Mouse (Mus musculus) ES-E14 (cell line): ENCODE measurements around the gene Soat2. TPM values are rescaled to one million over a fixed set of nuclear protein-coding genes. Genes with fewer than 3 reads are reported as not detected.

Source experiments
- DNase-seq: peaks from one replicate; pipeline ENCODE4 v3.0.0-alpha.2; 2013; ENCODE audit warnings: low read depth, low spot score
- H3K27ac ChIP-seq: 2 replicates; pipeline ENCODE4 v1.5.1; 2012; ENCODE audit warnings: low read depth, mild to moderate bottlenecking, low read length, moderate library complexity, mixed read lengths; ENCODE audit not compliant: poor library complexity, insufficient read depth, severe bottlenecking
- H3K36me3 ChIP-seq: 2 replicates; pipeline ENCODE4 v1.6.1; 2012; ENCODE audit warnings: mild to moderate bottlenecking, low read length, moderate library complexity, mixed read lengths; ENCODE audit not compliant: control insufficient read depth, poor library complexity, insufficient read depth, severe bottlenecking
- H3K4me1 ChIP-seq, 2 experiments: fragments of 150-350 bp in 1 of 2; sonication (generic) in 1 of 2; 2 replicates each; pipeline ENCODE4 v1.6.1; 2012; ENCODE audit warnings: low read length in 2 of 2, mild to moderate bottlenecking in 1 of 2, mixed read lengths in 1 of 2; ENCODE audit not compliant: control insufficient read depth in 2 of 2, insufficient read depth in 2 of 2, poor library complexity in 1 of 2
- H3K4me3 ChIP-seq, 2 experiments: fragments of 150-350 bp in 1 of 2; sonication (generic) in 1 of 2; 2 replicates each; pipeline ENCODE4 v1.5.1; 2012; ENCODE audit warnings: low read length in 2 of 2, low read depth in 1 of 2, mild to moderate bottlenecking in 1 of 2, mixed read lengths in 1 of 2; ENCODE audit not compliant: insufficient read depth in 1 of 2, poor library complexity in 1 of 2, severe bottlenecking in 1 of 2
- H3K9ac ChIP-seq: 2 replicates; pipeline ENCODE4 v1.6.1; 2012; ENCODE audit warnings: low read depth, mild to moderate bottlenecking, low read length, mixed read lengths; ENCODE audit not compliant: poor library complexity, insufficient read depth, severe bottlenecking
- H3K9me3 ChIP-seq: fragments of 150-350 bp; sonication (generic); 2 replicates; pipeline ENCODE4 v1.6.1; 2012; ENCODE audit warnings: low read depth, mild to moderate bottlenecking, low read length; ENCODE audit not compliant: control insufficient read depth, insufficient read depth
- CHD2 ChIP-seq: IDR thresholded peaks from 2 replicates; pipeline ENCODE4 v1.6.1; 2014; ENCODE audit warnings: mild to moderate bottlenecking, low read depth, low read length, inconsistent platforms
- HCFC1 ChIP-seq: IDR thresholded peaks from 2 replicates; pipeline ENCODE4 v1.6.1; 2012; ENCODE audit warnings: low read length, inconsistent platforms, borderline replicate concordance; ENCODE audit not compliant: insufficient read depth
- MAFK ChIP-seq: IDR thresholded peaks from 2 replicates; pipeline ENCODE4 v1.6.1; 2014; ENCODE audit warnings: mild to moderate bottlenecking, low read depth, low read length, inconsistent platforms; ENCODE audit not compliant: insufficient read depth
- ZC3H11A ChIP-seq: IDR thresholded peaks from 2 replicates; pipeline ENCODE4 v1.6.1; 2012; ENCODE audit warnings: low read depth, mild to moderate bottlenecking, inconsistent platforms, low read length, borderline replicate concordance
- ZNF384 ChIP-seq: IDR thresholded peaks from 2 replicates; pipeline ENCODE4 v1.6.1; 2012; ENCODE audit warnings: low read depth, low read length, inconsistent platforms
- in situ Hi-C, 2 experiments: fragments of 600-800 bp; cut with MboI; formaldehyde crosslinking; loops; one replicate each; pipeline ENCODE4 v1.15.1; 2025; ENCODE audit warnings: low sequenced_read_pairs in 2 of 2, inconsistent platforms in 1 of 2; ENCODE audit not compliant: unreplicated experiment in 2 of 2
- total RNA-seq: library from RNA; depleted of rRNA; stranded (reverse); fragments of 300-350 nt; gene quantifications from 2 replicates; pipeline ENCODE4 v1.2.3, GENCODE M21; 2012

The Soat2 gene
- total RNA-seq, 1 experiment: 5.3 TPM

DNA sequence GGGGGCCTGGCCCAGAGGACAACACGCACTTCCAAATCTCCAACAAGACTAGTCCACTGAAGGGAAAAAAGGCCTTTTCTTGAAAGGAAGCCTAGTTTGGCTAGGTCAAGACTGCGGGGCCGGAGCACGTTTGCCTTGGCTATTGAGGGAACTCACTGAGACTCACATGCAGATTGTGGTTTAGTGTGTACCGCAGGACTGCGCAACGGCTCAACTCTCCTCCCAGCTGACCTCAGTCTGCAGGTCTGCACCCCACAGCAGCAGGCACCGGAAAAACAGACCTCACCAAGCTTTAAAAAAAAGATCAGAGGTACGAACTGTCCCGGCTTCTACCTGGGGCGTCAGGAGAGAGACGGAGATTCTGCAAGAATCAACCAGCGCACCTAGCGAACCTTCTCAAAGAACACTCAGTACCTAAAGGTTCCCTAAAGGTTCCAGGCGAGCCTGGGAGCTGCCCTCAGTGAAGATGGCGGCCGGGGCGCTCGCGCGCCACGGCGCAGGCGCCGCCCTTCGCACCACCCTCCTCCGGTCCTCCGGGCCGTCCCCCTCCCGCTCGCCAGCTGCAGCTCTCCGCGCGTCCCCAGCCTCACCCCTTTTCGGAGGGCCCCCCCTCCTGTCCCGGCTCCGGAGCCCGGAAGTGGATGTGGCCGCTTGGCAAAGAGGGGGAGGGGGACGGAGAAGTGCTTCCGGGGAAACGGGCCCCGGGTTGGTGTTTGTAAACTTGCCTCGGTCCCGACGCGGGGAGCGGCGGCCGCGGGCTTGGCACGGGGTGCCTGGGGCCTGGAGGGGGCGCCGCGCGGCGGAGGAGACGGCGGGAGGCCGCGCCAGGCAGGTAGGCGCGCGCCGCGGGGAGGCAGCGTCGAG, 52.9 kb downstream of the Soat2 start, which contains the start of gene Zfp740:
Gene Zfp740 (plus strand): TSS at position 279 of the 864 bp plus-strand sequence.
- Histone ChIP-seq H3K27ac (peak within 1 kb of the TSS; percentile 99), H3K36me3 (peaks cover 21% of the 10 kb centered on the region), H3K4me3 (peak within 1 kb of the TSS; percentile 96), H3K9me3 (no peaks in the 10 kb centered on the region), H3K4me1 (peaks cover 6 to 10% of the 10 kb centered on the region in 2 experiments), H3K9ac (peak within 1 kb of the TSS; percentile 97)
- in situ Hi-C loops: no loop called here
- peak; percentile 83 for TF ChIP-seq HCFC1
- TF ChIP-seq MAFK: no peak
- peak; percentile 82 for DNase-seq

DNA sequence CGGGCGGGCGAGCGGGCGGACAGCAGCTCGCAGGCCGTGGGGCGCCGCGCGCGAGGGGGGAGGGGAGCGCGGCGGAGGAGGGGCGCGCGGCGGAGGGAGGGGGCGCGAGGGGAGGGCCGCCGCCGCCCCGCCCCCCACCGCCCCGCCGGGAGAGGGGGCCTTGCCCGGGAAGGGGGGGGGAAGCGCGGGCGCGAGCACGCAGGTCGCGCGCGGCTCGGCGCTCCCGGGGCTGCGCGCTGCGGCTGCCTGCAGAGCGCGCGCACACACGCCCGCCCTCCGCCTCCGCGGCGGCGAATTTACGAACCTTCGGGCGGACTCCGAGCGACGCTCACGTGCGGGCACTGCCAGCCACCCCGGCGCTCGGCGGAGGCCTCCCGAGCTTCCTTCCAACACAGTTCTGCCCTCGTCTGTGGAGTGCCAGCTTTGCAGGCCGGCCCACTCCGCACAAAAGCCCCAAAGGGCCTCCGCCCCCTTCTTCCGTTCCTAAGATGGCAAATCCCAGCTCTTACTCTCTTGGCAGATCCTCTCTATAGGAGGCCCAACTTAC, 53.6 kb downstream of the Soat2 start:
- peak overlapping the region; percentile 97 for H3K9ac ChIP-seq
- peaks cover 28% of the 10 kb centered on the region for H3K36me3 ChIP-seq
- peaks cover 8 to 12% of the 10 kb centered on the region in 2 experiments for H3K4me1 ChIP-seq
- H3K4me3 ChIP-seq: peak overlapping the region; percentile 96
- DNase-seq: no peak
- in situ Hi-C loops: no loop called here
- peak overlapping the region; percentile 99 for H3K27ac ChIP-seq
- no peaks in the 10 kb centered on the region for H3K9me3 ChIP-seq
- TF ChIP-seq CHD2 (no peak), MAFK (no peak), HCFC1 (no peak), ZC3H11A (no peak), ZNF384 (no peak)

DNA sequence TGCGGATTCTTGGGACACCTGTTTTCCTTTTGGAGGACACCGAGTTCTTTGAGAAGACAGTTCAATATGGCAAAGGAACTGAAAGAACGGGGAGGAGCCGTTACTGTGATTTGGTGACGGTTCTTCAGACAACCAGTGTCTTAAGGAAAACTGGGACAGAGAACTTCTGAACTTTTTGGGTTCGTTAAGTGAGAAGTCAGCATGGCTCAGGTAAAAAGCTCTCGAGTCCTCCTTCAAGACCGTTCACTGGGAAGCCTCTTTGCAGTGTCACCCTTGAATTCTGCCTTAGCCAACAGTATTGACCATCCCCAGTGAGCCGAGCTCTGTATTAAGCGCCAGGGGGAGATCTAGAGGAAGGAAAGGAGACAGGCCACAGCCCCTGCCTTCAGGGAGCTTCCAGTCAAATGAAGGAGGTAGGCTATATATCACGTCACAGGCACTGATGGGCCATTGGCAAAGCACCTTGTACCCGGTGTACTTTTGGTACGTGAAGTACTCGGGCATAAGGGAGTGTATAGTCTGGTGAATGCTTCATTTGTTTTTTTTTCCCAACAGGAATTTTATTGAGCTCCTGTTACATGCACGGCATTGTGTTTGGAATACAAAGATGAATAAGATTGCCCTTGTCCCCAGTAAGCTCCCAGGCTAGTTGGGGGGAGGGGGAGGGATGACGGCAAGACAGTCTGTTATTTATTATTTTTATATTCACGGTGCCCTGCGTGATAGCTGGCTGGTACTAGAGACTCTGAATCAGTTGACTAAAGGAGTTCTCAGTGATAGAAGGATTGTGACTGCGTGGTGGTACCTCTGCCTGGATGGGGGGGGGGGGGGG, 54.6 kb downstream of the Soat2 start, which contains the start of gene Csad:
Gene Csad (minus strand): TSS at position 51 of the 832 bp plus-strand sequence.
- no peak for TF ChIP-seq CHD2
- TF ChIP-seq ZNF384: no peak
- no peak for TF ChIP-seq HCFC1
- TF ChIP-seq MAFK: no peak
- no peak for TF ChIP-seq ZC3H11A
- H3K27ac ChIP-seq: peak within 1 kb of the TSS; percentile 99
- H3K36me3 ChIP-seq: peaks cover 32% of the 10 kb centered on the region
- peak within 1 kb of the TSS; percentile 96 for H3K4me3 ChIP-seq
- DNase-seq: no peak
- peak within 1 kb of the TSS; percentile 97 for H3K9ac ChIP-seq
- no peaks in the 10 kb centered on the region for H3K9me3 ChIP-seq
- in situ Hi-C loops: no loop called here
- H3K4me1 ChIP-seq: peaks cover 8 to 14% of the 10 kb centered on the region in 2 experiments

DNA sequence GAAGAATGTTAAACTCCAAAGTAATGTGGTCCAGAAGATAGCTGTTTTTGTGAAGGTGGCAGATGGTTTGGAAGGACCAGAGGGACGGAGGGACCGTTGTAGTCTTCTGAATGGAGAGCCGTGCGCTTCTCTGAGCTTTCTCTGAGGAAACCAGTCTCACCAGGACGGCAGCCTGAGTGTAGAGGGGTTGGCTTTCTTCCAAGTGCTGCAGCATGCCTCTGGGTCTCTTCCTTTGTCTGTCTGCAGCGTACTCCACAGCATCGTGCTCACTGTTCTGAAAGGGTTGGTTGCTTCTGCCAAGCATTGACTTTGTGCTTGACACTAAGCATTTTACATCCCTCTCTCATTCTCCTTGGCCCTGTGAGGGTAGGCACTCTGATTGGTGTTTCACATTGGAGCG, 55.5 kb downstream of the Soat2 start:
- Histone ChIP-seq H3K4me3 (peak overlapping the region; percentile 88 to 96), H3K36me3 (peaks cover 39% of the 10 kb centered on the region), H3K4me1 (peaks cover 8 to 17% of the 10 kb centered on the region in 2 experiments), H3K9ac (peak overlapping the region; percentile 97; the same call in 1 of the 2 replicates), H3K27ac (peak overlapping the region; percentile 99; the same call in 1 of the 2 replicates), H3K9me3 (no peaks in the 10 kb centered on the region)
- DNase-seq: no peak
- in situ Hi-C loops: no loop called here
- no peak for TF ChIP-seq ZNF384
- TF ChIP-seq MAFK: no peak
- no peak for TF ChIP-seq CHD2
- TF ChIP-seq ZC3H11A: no peak
- TF ChIP-seq HCFC1: no peak
